Mouse (Mus musculus) spleen, postnatal 14 days (tissue): ENCODE measurements around the gene Rab7.
A peak's percentile ranks its signal among the peaks of the same experiment; 100 is the strongest.

Source experiments
- DNase-seq, 2 experiments: peaks; one replicate each; pipeline ENCODE4 v3.0.0; 2021 to 2022; ENCODE audit warnings: low spot score in 2 of 2

Gene Rab7

GRCm38 (mm10) chr6:88044577-88045405 lies at the start of gene Rab7:
TSS of gene Rab7 (minus strand) at chr6:88045270.
- DNase-seq: peak; percentile 86 to 91

DNA sequence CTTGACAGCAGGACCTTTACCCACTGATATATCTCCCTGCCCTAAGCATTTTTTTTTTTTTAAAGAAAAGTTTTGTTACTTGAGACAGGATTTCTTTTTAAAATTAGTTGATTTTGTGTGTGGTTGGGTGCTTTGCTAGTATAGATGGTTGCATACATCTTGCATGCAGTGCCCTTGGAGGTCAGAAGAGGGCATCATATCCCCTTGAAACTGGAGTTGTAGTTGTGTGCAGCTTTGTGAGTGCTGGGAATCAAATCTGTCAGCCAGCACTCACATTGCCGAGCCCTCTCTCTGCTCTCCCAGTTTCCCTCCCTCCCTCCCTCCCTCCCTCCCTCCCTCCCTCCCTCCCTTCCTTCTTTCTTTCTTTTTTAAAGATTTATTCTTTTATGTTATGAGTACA lies 43.9 kb upstream of the Rab7 start:
- DNase-seq: no peak

- peak; percentile 99 for DNase-seq
Measured at GRCm38 (mm10) chr6:88084278-88085151, 39.4 kb upstream of the Rab7 start, which contains the start of gene Rpn1. TSS of gene Rpn1 (plus strand) at chr6:88084482.

DNA sequence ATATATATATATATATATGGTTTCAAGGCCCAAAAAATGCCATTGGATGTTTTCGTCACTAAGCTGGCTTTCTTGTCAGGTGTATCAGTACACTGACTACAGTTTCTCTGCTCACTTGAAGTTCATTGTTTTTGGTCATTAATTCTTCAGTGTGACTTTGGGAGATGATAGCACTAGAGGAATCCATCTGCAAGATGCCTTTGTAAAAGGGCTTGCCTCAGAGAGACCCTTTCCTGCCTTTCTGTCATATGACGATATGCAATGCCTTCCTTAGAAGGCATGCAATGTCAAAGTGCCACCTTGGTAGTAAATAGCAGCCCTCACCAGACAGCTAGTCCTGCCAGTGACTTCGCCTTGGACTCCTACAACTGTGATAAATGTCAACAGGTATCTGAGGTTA lies 38.6 kb upstream of the Rab7 start:
- no peak for DNase-seq

- DNase-seq: no peak
Measured at GRCm38 (mm10) chr6:88083095-88083494, 38.0 kb upstream of the Rab7 start.

- no peak for DNase-seq
Measured at GRCm38 (mm10) chr6:88075960-88076517, 31.0 kb upstream of the Rab7 start.

GRCm38 (mm10) chr6:88074752-88075554 lies 29.9 kb upstream of the Rab7 start:
- peak; percentile 81 to 87 for DNase-seq

DNA sequence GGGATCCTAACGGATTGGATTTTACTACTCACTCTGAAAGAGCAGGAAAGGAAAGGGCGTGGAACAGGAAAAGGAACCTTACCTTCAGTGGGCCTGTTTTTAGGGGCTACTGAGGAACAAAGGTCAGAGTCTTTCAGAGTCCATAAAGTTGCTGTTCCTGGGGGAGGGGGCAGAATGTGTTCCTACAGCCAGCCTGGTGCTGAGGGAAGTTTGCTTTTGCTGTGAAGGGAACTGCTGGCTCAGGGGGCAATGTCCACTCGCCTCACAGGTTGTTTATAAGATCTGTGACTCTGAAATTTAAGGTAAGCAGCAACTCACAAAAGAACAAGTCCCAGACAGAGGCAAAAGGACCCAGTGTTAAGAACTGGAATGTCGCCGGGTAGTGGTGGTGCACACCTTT lies 26.1 kb upstream of the Rab7 start:
- no peak for DNase-seq

DNA sequence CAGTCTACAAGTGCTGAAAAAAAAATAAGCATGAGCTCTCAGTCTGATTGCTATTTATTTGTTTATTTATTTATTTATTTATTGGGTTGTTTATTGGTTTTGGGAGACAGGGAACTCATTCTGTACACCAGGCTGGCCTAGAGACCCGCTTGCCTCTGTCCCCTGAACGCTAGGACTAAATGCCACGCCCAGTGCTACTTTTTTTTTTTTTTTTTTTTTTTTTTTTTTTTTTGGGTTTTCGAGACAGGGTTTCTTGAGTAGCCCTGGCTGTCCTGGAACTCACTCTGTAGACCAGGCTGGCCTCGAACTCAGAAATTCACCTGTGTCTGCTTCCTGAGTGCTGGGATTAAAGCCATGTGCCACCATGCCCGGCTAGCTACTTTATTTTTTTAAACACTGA lies 25.4 kb upstream of the Rab7 start:
- DNase-seq: no peak

GRCm38 (mm10) chr6:88068739-88069138 lies 23.7 kb upstream of the Rab7 start:
- no peak for DNase-seq

DNA sequence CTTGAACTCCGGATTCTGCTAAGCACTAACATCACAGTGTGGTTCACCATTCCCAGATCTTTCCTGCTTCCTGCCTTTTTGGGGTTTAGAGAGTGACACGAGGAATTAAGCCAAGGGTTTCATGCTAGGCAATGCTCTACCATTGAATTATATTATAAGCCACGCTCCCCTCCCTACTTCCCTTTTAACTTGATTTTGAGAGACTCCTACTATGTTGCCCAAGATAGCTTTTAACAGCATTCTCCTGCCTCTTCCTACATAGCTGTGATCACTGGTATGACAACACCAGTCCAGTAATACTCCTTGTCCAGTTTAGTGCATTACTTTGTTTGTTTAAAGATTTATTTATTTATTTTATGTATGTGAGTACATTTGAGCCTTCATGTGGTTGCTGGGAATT lies 22.7 kb upstream of the Rab7 start:
- no peak for DNase-seq

DNA sequence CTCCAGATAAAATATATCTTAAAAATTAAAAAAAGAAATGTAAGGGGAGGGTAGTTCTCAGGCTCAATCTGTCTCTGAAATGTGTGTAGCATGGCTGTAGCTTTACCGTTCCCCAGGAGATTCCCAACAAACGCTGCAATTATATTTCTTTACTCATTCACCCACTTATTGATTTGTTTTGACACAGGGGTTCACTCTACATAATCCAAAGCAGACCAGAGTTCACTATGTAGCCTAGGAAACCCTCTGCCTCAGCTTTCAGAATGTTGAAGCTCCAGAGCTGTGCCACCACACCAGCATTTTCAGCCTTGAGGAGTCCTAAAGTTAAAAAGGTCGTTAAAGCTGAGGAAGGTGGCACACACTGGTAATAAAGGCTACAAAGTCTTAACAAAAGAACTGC lies 20.9 kb upstream of the Rab7 start:
- no peak for DNase-seq

DNA sequence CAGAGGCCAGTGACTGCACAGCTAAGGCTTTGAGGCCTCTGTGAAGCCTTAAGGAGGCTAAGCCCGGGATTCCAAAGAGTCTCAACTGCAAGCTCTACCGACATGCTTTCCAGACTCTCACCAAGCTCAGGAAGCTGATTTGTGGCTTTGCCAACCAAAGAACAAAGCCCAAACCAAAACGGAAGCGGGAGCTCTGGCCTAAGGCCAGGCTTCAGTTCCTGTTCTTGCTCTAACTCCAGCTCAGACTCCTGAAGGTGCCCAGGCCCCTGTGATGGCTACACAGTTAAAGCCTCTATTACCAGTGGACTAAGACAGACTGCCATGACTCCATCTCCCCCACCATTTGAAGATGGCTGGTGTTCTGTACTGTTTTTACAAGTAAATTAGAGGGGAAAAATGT lies 20.0 kb upstream of the Rab7 start:
- DNase-seq: no peak

DNA sequence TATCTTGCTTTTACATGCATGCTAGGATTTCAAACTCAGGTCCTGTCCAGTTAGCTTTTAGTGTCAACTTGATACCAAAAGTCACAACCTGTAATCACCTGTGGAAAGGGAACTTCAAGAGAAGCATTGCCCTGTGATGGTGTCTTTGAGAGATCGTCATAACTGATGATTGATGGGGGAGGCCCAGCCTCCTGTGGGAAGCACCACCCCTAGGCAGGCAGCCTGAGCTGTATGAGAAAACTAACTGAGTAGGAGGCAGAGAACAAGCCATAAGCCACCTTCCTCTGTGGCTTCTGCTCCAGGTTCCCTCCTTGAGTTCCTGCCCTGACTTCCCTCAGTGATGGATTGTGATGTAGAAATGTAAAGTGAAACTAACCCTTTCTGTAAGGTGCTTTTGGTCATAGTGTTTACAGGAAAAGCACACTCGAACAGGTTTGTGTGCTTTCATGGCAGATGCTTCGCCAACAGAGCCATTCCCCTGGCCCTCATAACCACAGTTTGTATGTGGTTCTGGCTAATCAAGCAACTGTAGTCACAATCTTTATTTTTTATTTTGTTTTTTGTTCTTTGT lies 19.1 kb upstream of the Rab7 start:
- DNase-seq: no peak

- no peak for DNase-seq
Measured at GRCm38 (mm10) chr6:88062398-88062797, 17.3 kb upstream of the Rab7 start.

GRCm38 (mm10) chr6:88061406-88061805 lies 16.3 kb upstream of the Rab7 start:
- DNase-seq: no peak

DNA sequence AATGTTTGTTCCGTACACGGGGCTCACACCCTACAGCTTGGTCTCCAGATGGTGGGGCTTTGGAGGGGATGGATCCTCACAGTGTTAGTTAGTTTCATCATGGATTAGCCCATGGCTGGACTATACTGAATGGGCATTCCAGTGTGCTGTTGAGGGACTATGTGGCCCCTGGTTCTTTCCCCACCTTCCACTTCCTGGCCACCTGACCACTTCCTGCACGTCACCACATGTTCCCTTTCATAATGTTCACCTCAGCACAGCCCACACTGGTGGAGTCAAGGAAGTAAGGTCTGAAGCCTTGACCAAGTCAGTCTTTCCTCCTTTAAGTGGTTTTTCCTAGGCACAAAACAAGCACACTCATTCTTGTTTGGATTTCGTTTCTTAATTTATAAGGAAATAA lies 15.5 kb upstream of the Rab7 start:
- DNase-seq: no peak

- DNase-seq: no peak
Measured at GRCm38 (mm10) chr6:88059903-88060302, 14.8 kb upstream of the Rab7 start.

- DNase-seq: no peak
Measured at GRCm38 (mm10) chr6:88056866-88057265, 11.8 kb upstream of the Rab7 start.

DNA sequence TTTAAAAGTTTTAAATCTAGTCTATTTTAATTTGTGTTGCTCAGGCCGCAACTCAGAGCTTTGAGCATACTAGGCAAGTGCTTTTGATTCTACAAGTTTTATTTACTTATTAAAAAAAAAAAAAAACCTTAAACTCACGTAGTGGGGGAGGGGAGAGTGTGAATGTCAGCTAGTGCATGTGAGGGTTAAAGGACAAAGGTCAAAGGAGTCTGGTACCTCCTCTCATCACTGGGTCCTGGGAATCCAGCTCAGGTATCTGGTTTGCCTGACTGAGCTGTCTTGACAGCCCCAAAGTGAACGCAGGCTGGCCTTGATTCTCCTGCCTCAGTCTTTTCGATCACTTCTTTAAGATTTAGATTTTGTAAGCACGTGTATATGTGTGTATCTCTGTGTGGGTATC lies 10.6 kb upstream of the Rab7 start:
- DNase-seq: no peak

- no peak for DNase-seq
Measured at GRCm38 (mm10) chr6:88054081-88054835, 9.2 kb upstream of the Rab7 start.
